Mouse (Mus musculus) heart, postnatal 10 days (tissue): Measurements from ENCODE around the gene Cers6. TPM values are rescaled to one million over a fixed set of nuclear protein-coding genes. Genes with fewer than 3 reads are reported as not detected.

ENCODE experiments used
- DNase-seq, 2 experiments: peaks; one replicate each; pipeline ENCODE4 v3.0.0; 2021
- intact Hi-C: fragments of 180-260 bp; cut with DNase I; formaldehyde crosslinking; loops from one replicate; pipeline ENCODE4 v1.15.1; 2025
- total RNA-seq, 2 experiments: library from RNA; stranded (reverse); gene quantifications; 2 replicates each; pipeline ENCODE4 v1.2.3; 2021

The Cers6 gene
- total RNA-seq, 2 experiments from 2014 or later = 15.7 to 20.2 TPM

DNA sequence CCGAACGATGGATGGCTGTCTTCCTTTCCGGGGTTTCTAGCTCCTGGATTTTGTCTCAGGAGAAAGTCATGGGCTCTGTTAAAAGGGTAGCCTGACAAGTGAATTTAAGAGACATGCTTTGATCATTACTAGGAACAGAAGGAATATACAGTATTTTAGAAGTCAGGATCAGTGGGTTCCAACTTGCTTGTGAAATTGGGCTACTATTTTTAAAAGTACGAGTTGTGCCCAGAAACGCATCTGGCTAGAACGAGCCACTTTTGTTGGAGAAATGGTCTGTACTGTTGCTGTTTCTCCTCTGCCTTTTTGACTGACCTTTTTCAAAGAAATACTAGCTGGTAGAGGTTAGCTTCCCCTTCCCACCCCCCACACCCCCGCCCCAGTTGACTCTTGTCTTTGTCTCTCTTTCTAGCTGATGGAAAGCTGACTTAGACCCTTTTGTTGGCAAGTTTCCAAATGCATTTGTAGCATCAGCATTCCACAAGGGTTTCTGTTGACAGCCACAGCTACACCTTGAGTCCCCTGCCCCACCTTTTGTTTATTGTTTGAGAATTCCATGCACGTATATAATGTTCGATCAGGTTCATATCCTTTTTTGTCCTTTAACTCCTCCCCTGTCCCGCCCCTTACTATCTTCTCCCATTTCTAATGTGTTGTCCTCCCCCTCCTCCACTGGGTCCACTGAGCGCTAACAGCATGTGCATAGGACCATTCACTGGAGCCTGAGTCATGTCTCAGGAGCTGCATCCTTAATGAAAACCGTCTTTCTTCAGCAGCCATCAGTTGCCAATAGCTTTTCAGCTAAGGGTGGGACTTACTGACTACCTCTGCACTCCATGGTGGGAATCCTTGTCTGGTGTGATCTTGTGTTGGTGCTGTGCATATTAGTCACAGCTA is 50.6 kb downstream of the Cers6 start:
- intact Hi-C loops = no loop called here

DNA sequence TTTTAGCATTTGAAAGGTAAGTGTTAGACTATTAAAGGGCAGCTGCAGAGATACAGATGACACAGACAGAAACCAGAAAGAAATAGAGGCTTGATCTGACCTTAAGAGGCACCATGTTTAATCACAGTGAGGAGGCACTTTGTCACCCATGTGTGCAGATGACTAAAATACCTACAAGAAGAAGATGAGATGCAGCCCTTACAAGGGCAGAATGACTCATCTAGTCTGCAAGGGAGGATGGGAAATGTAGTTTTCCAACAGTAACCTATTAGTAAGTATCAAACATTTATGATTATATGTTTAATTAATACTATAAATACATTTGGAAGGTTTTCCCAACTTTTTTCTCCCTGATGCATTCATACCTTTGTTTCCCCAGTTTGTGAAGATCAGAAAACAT is 54.5 kb downstream of the Cers6 start:
- DNase-seq = no peak
- intact Hi-C loops = no loop called here

More for the DNA sequence above, 50.6 kb downstream of the Cers6 start:
- DNase-seq = no peak

DNA sequence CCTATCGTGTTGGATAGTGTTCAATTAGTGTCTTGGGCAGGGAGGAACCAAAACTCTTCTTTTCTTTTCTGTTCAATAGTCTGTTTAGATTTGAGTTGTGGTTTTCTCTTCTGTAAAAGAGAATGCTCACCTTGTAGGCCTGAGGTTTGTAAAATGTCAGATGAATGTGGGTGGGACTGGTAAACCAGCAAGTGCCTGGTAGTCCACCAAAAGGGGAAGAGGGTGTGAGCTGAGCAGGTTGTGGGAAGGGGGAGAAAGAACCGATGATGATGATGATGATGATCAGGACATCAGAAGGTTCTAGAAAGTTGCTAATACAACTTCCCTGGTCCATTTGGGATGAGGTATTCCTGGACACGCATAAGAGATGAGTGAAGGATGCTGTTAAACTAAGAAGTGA is 55.1 kb downstream of the Cers6 start:
- DNase-seq = no peak
- intact Hi-C loops = no loop called here

DNA sequence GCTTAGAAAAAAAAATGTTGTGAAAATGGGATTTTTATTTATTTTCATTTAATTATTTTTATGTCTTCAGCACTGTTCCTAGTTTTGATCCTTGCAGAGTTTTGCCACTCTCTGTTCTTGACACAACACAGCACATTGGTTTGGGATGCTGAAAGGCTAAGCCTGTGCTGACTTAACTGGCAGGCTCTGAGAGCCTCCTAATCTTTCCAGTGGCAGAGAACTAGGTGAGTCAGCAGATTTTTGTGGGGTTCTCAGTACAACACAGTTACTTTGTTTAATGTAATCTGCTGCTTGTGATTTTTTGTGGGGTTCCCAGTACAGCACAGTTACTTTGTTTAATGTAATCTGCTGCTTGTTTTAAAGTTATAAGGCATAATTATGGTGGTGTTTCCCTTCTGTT is 55.8 kb downstream of the Cers6 start:
- DNase-seq = no peak
- intact Hi-C loops = no loop called here

DNA sequence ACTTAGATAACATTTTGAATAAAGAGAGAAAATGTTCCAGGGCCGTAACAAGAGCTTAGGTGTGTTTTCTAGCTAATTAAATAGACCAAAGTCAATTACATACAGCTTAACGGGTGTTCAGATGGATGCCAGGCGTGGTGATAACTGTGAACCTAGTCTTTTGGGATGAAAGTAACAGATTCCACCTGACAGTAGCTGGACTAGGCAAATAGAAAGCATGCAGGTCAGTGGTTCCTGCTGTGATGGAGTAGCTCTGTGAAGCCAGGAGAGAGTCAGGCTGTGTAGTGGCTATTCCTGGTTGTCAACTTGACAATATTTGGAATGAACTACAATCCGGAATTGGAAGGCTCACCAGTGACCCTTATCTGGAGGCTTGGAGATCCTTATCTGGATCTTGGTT is 56.3 kb downstream of the Cers6 start:
- no peak for DNase-seq
- intact Hi-C loops = no loop called here

DNA sequence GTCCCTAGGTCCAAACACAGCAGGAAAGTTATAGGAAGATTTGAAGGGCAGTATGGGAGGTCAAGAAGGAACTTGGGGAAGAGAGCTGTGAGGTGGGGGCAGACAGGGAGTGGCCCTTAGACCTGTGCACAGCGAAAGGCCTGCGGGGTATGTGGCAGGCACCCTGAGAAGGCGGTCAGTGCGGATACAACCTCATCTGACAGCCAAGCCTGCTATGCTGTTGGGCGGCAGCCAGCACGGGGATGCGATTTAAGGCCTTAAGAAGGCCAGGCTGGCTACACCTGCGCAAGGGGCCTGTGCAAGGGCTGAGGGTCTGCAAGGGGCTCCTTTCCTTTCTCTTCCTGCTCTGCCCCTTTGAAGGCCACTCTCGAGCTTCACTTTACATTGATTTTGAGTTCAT is 63.1 kb downstream of the Cers6 start:
- DNase-seq = peak; percentile 41 to 59
- intact Hi-C loops = no loop called here

GRCm38 (mm10) chr2:68925542-68925941 is 64.3 kb downstream of the Cers6 start:
- intact Hi-C loops = no loop called here
- DNase-seq = no peak

DNA sequence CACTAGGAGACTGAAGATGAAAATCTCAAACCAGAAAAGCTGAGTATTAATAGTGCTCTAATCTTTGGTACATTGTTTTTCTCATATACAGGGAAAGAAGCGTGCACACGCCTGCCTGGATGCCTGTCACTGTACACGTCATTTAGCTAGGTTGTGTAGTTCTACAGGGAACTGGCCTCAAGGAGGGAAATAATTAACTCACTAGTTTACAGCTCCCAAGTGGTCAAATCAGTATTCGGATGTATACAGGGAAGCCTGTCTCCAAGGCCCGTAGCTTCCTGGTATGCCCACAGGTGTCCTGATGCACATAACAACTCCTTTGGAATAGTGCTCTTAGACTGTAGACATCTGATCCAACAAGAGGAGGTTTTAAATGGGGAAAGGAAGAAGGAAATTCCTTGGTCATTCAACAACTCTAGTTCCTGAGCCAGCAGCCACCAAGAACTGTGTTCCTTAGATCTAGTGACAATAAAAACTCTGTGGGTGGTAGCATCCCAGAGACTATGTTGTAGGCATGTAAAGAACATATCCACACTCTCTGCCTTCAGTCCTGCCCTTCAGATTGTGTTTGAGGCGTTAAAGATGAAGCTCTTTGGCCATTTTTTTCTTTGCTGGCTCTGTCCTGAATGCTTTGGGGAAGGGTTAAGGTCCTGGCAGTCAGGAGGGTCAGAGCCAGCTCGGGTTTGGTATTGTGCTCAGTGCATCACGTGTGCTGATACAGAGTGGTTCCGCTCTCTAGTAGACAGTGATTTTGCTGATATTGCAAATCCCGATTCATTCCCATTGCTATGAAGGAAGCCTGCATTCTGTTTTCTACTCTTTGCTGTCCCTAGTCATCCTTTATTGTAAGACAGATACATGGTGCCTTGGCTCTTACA is 65.9 kb downstream of the Cers6 start:
- intact Hi-C loops = no loop called here

GRCm38 (mm10) chr2:68932240-68932639 is 71.0 kb downstream of the Cers6 start:
- intact Hi-C loops = no loop called here
- no peak for DNase-seq

More for the DNA sequence above, 65.9 kb downstream of the Cers6 start:
- no peak for DNase-seq

DNA sequence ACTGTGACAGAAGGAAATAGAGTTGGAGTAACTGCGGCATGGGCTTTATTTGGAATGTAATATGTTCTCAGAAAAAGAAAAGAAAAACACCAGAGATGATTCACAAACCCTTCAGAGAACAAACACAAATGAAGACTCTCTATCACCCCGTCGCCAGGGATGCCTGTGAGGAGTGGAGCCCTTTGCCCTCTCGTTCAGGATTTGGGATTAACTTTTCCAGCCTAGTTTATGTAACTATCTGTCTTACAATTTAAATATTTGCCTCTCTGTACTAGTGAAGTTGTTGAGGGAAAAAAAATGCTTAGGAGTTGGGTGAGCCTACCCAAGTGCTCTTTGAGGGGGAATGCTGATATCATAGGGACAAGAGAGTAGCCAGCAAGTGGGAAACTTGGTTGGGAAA is 71.4 kb downstream of the Cers6 start:
- DNase-seq = no peak
- intact Hi-C loops = no loop called here

GRCm38 (mm10) chr2:68934651-68935050 is 73.4 kb downstream of the Cers6 start:
- DNase-seq = peak; percentile 59 to 85
- intact Hi-C loops = no loop called here

- no peak for DNase-seq
- intact Hi-C loops = no loop called here
These were observed 74.6 kb downstream of the Cers6 start for GRCm38 (mm10) chr2:68935721-68936294.

- no peak for DNase-seq
- intact Hi-C loops = no loop called here
These were observed 75.5 kb downstream of the Cers6 start for GRCm38 (mm10) chr2:68936773-68937172.

DNA sequence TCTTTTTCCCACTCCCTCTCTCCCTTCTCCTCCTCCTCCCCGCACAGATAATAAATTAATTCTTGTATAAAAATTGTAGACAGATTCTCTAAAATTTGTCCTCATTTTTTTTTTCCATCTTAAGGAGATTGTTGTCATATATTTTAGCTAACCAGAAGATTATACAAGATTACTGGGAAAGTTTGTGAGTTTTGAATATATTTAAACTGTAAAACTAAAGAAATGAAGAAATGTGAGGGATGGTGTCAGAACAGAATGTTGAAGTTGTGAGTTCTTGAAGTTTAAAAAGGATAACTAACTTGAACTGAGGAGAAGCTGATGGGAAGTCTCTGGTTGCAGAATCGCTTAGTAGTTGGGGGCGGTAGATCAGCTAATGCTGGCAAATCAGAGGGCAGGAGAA is 76.6 kb downstream of the Cers6 start:
- intact Hi-C loops = no loop called here
- no peak for DNase-seq

DNA sequence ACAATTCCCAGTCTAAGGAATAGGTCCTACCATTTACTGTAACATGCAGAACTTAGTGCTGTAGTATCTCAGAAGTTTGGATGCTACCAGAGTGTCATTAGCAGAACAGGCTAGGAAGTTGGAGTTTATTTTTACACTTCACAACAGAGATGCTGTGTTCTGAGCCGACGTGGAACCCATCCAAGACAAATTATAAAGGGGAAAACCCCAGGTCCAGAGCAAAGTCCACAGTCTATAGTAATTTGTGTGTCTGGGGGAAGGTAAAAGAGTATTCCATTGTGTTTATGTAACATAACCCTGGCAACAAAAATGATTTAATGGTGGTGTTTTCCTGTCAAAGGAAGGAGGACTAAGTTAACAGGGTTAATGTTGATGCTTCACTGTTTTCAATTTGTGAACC is 83.7 kb downstream of the Cers6 start:
- intact Hi-C loops = no loop called here
- DNase-seq = peak in 1 of 2 experiments; percentile 16

- intact Hi-C loops = no loop called here
- DNase-seq = no peak
These were observed 84.7 kb downstream of the Cers6 start for GRCm38 (mm10) chr2:68945976-68946375.

DNA sequence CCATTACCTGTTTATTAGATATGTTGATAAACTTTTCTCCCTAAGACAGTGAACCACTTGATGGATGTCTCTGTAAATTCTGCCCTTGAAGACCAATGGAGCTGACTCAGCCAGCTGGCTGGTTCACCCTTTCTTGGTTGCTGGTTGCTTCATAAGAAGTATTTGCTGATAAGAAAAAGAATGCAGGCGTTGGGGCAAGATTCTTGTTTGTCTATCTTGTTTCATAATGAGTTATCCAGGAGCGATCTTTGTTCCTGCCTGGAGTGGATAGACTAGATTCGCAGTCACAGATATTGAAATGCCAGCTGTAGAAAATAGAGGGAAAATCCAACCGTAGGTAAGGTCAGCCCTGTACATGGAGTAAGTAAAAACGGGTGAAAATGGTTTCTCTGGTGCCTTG is 85.6 kb downstream of the Cers6 start:
- intact Hi-C loops = no loop called here
- no peak for DNase-seq

- no peak for DNase-seq
- intact Hi-C loops = no loop called here
These were observed 87.9 kb downstream of the Cers6 start for GRCm38 (mm10) chr2:68949137-68949536.

DNA sequence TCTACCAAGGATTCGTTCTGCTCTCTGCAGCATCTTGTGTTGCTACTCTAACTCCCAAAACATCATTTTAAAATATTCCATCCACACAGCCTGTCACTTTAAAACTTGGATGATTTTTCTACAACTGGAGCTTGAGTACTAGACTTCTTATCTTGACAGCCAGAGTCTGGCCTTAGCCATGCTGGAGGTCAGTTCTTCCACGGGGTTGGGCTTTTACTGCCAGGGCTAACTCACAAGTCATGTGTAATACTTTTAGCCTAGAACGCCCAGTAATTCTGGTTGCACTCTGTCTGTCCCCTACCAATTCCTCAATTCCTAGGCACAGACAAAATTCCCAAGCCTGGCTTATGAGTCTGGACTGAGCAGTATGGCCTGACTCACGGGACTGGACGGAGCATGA is 88.5 kb downstream of the Cers6 start:
- peak; percentile 59 to 62 for DNase-seq
- intact Hi-C loops = no loop called here

GRCm38 (mm10) chr2:68951706-68952105 is 90.5 kb downstream of the Cers6 start:
- intact Hi-C loops = no loop called here
- DNase-seq = no peak

DNA sequence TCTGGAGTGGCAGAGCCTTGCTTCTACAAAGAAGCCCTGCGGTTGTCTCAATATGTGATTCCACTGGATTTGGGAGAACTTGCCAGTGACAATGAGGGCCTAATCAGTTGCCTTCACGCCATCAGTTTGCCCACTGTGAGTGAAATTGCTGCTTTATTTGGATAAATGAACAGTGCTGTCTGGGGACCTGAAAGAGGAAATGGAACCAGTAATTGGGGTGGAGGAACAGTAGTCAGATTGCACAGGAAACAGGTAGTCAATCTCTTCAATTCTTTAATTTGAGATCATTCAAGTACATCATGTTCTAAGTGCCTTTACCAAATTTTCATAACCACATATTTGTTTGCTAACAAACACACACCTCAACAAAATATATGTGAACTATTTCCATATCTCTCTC is 92.4 kb downstream of the Cers6 start:
- intact Hi-C loops = no loop called here

More for the DNA sequence above, 92.4 kb downstream of the Cers6 start:
- DNase-seq = no peak
